Mouse (Mus musculus) heart, embryonic 16.5 days (tissue): ENCODE data around the gene Gsto2. TPM values are rescaled to one million over a fixed set of nuclear protein-coding genes. Genes with fewer than 3 reads are reported as not detected.

ENCODE experiments used
- ATAC-seq: fragments of 200-750 bp; cut with Nextera tagmentation; replicated peaks from 2 replicates; pipeline ENCODE4 v1.8.0; 2017; ENCODE audit warnings: moderate number of reproducible peaks; ENCODE audit not compliant: insufficient read depth, low FRiP score; ENCODE audit errors: extremely low read depth
- H3K27ac ChIP-seq: fragments of 300-500 bp; sonication (generic); 2 replicates; pipeline ENCODE4 v1.5.1; 2014; ENCODE audit warnings: mild to moderate bottlenecking, low read length, control low read depth, moderate library complexity
- H3K27me3 ChIP-seq: fragments of 300-500 bp; sonication (generic); 2 replicates; pipeline ENCODE4 v1.6.1; 2014; ENCODE audit warnings: low read length, mixed read lengths; ENCODE audit not compliant: control insufficient read depth, insufficient read depth
- H3K36me3 ChIP-seq: fragments of 300-500 bp; sonication (generic); 2 replicates; pipeline ENCODE4 v1.6.1; 2014; ENCODE audit not compliant: control insufficient read depth, insufficient read depth
- H3K4me1 ChIP-seq: fragments of 300-500 bp; sonication (generic); 2 replicates; pipeline ENCODE4 v1.6.1; 2014; ENCODE audit warnings: low read length, mixed read lengths; ENCODE audit not compliant: control insufficient read depth, insufficient read depth
- H3K4me2 ChIP-seq: fragments of 300-500 bp; sonication (generic); 2 replicates; pipeline ENCODE4 v1.6.1; 2014; ENCODE audit warnings: low read depth, mild to moderate bottlenecking, control low read depth, low read length
- H3K4me3 ChIP-seq: fragments of 300-500 bp; sonication (generic); 2 replicates; pipeline ENCODE4 v1.5.1; 2014; ENCODE audit warnings: mild to moderate bottlenecking, control low read depth, low read length
- H3K9ac ChIP-seq: fragments of 300-500 bp; sonication (generic); 2 replicates; pipeline ENCODE4 v1.6.1; 2014; ENCODE audit warnings: low read length, control low read depth
- H3K9me3 ChIP-seq: fragments of 300-500 bp; sonication (generic); replicated peaks from 2 replicates; pipeline ENCODE4 v1.6.1; 2016; ENCODE audit warnings: low read length; ENCODE audit not compliant: control insufficient read depth
- WGBS: fragments of 180-500 bp; shearing (Covaris S2); extraction: QIAGEN DNeasy Blood & Tissue Kit; methylation state at CpG from one replicate; pipeline ENCODE4 v1.1.7; 2014; 5-methylcytosine and 5-hydroxymethylcytosine counted together
- microRNA-seq: library from miRNA; unstranded; fragments of <30 nt; microRNA quantifications from one replicate; pipeline ENCODE4, GENCODE M21; 2017
- polyA plus RNA-seq: library from polyadenylated mRNA; unstranded; fragments of >200 nt; fragmentation: Nextera tagmentation; extraction: Ambion mirVana; gene quantifications from 2 replicates; pipeline ENCODE4 v1.2.1, GENCODE M21; 2015

Gene Gsto2
- polyA plus RNA-seq, 1 experiment from 2014 or later: 0.77 TPM

DNA sequence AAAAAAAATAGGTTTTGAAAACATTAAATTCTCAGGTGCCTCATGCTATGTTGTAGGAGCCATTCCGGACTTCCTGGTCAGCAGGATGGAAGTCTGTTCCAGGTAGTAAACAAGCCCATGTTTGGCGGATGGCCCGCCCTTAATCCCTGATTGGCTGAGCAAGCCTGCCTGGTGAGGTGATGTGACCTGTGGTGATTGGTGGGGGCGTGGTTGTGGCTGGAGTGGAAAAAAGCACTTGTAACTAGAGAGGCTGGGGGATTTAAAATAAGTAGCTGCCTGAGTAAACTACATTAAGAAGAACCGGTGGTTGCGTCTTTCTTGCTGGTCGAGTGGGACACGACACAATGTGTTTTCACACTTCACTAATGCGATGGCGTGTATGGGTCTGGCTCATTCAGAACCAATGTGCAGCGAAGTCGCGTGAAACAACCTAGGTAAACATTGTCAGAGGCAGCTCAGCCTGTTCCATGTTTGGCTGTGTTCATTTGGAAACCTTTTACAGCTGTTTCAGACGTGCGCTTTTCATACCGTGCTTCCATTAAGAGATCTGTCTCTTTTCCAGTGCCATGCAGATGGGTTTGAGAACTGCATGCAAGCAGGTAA lies 69.4 kb downstream of the Gsto2 start:
- Histone ChIP-seq H3K27me3 (peaks cover 4% of the 10 kb centered on the region), H3K4me3 (no peak overlapping the region), H3K36me3 (no peaks in the 10 kb centered on the region), H3K9me3 (no peaks in the 10 kb centered on the region), H3K9ac (no peak overlapping the region), H3K4me1 (peaks cover 5% of the 10 kb centered on the region; the same call in 1 of the 2 replicates), H3K4me2 (no peak overlapping the region), H3K27ac (no peak overlapping the region)
- no peak for ATAC-seq
- WGBS: 60% methylated on average over 16 of the region's 16 CpGs

DNA sequence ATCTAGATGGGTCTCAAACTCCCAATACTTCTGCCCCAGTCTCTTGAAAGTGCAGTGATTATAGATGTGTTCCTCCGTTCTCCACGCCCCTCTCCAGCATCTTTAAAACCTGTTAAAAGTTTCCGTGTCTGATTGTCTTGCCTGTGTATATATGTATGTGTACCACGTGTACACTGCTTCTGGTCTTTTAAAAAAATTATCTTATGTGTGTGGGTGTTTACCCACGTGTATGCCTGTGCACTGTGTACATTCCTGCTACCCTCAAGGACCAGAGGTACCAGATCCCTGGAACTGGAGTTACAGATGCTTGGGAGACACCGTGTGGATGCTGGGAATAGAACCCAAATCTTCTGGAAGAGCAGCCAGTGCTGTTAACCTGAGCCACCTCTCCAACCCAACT lies 70.2 kb downstream of the Gsto2 start:
- no peak overlapping the region for H3K4me3 ChIP-seq
- peaks cover 5% of the 10 kb centered on the region; the same call in 1 of the 2 replicates for H3K4me1 ChIP-seq
- H3K36me3 ChIP-seq: no peaks in the 10 kb centered on the region
- no peak overlapping the region for H3K27ac ChIP-seq
- H3K9ac ChIP-seq: no peak overlapping the region
- no peaks in the 10 kb centered on the region for H3K9me3 ChIP-seq
- WGBS: 75% methylated on average over 6 of the region's 6 CpGs
- ATAC-seq: no peak
- no peak overlapping the region for H3K4me2 ChIP-seq
- peaks cover 8% of the 10 kb centered on the region for H3K27me3 ChIP-seq

Small RNA genes lying within 50 kb of the gene (microRNA-seq; reads per million reads assigned to microRNA genes)
- gene Gm22240: not detected

Other genes starting within 250 kb of the Gsto2 start
- 0.76 and 0.93 TPM in 2 replicates for gene Col17a1, start 173.4 kb upstream of the Gsto2 start, polyA plus RNA-seq
- gene Sfr1, start 133.9 kb upstream of the Gsto2 start, polyA plus RNA-seq: 153 and 227 TPM in 2 replicates
- gene Gsto1, start 10.6 kb upstream of the Gsto2 start, polyA plus RNA-seq: 115 and 121 TPM in 2 replicates
- 0.38 and 0.42 TPM in 2 replicates for gene Cfap43, start 53.8 kb downstream of the Gsto2 start, polyA plus RNA-seq
- gene Itprip, start 53.8 kb downstream of the Gsto2 start, polyA plus RNA-seq: 18.4 and 23.3 TPM in 2 replicates
- gene Cfap58, start 72.1 kb downstream of the Gsto2 start, polyA plus RNA-seq: 0.09 and 0.25 TPM in 2 replicates